ENCODE assay signal across 16 mouse cellular contexts in the genomic region with DNA sequence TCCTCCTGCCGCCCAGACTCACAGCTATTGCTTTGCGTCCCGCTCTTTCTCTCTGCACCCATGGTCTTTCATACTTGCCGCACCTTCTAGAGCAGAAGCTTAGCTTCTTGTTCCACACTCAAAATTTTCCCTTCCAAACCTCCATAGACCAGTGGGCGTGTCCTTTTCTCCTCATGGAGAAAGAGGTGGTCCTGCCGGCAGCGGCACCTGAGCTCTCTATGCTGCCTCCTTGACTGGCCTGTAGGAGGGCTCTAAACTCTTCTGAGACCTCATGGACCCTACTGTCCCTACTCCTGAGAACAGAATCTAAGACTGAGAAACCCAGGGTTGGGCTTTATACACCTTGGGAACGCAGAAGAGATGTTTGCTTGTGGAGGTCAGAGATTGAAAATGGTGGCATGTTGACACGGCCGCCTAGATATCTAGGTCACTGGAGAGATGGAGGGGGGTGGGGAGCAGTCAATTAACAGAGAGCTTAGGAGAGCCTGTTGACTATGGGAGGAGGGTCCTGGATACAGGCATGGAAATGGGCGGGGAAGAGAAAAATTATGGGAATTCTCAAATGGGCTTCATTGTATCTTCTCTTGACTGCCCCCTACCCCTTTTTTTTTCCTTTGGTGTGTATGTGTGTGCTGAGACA. TPM values are rescaled to one million over a fixed set of nuclear protein-coding genes. Genes with fewer than 3 reads are reported as not detected.
DNase-seq lines count a peak whose midpoint lies in the region; ATAC-seq lines count a peak whose summit lies in the region.
"Had no signal": no experiment of that assay in that cellular context is flagged by ENCODE, and none has a peak within 500 bp of the region (broad histone marks: within the 10 kb centered on the region; RNA-seq: fewer than 3 reads in every experiment).

No protein-coding gene starts in this region.

- no peak overlapping the region for H3K4me3 ChIP-seq in heart, embryonic 13.5 days
- no peak overlapping the region for H3K4me3 ChIP-seq in heart, embryonic 12.5 days
- H3K4me3 ChIP-seq in liver, embryonic 12.5 days: no peak overlapping the region
- H3K4me3 ChIP-seq: embryonic facial prominence, embryonic 15.5 days had no signal

- no peak overlapping the region for H3K4me2 ChIP-seq in heart, embryonic 13.5 days
- H3K4me2 ChIP-seq in heart, embryonic 12.5 days: no peak overlapping the region
- H3K4me2 ChIP-seq in liver, embryonic 12.5 days: no peak overlapping the region
- H3K4me2 ChIP-seq: embryonic facial prominence, embryonic 15.5 days had no signal

- DNase-seq in retina, postnatal 1 day: peak; percentile 43
- DNase-seq in retina, embryonic 14.5 days (ENCODE audit: low spot score): no peak
- DNase-seq in cerebellum, postnatal 14 days: no peak
- DNase-seq in thymus, postnatal 25 days: no peak
- DNase-seq: adrenal gland, adult 2 months; forebrain, postnatal 0 days; gastrocnemius, postnatal 25 days; left cerebral cortex, postnatal 4 days; lung, postnatal 10 days; right cerebral cortex, adult 18-20 months had no signal

- ATAC-seq in heart, embryonic 13.5 days (ENCODE audit: extremely low read depth, insufficient number of reproducible peaks, low FRiP score, low TSS enrichment): no peak
- no peak for ATAC-seq in heart, embryonic 12.5 days (ENCODE audit: insufficient number of reproducible peaks, low FRiP score)
- 0 out of 2 replicates have a peak, but pooled peaks have one; percentile 32 for ATAC-seq in liver, embryonic 12.5 days
- ATAC-seq: forebrain, postnatal 0 days; intestine, postnatal 0 days; midbrain, embryonic 16.5 days had no signal

- no peaks in the 10 kb centered on the region for H3K27me3 ChIP-seq in heart, embryonic 13.5 days (replicated peaks)
- no peaks in the 10 kb centered on the region for H3K27me3 ChIP-seq in heart, embryonic 12.5 days (replicated peaks)
- no peaks in the 10 kb centered on the region; the same call in 1 of the 2 replicates for H3K27me3 ChIP-seq in liver, embryonic 12.5 days (replicated peaks)
- H3K27me3 ChIP-seq: embryonic facial prominence, embryonic 15.5 days had no signal

- 75% methylated on average over 11 of the region's 11 CpGs for WGBS in heart, embryonic 13.5 days
- WGBS in heart, embryonic 12.5 days: 80% methylated on average over 11 of the region's 11 CpGs
- WGBS in liver, embryonic 12.5 days (ENCODE audit: insufficient replicate concordance): 73% methylated on average over 11 of the region's 11 CpGs

- no peaks in the 10 kb centered on the region for H3K36me3 ChIP-seq in heart, embryonic 13.5 days
- H3K36me3 ChIP-seq in heart, embryonic 12.5 days: no peaks in the 10 kb centered on the region
- no peaks in the 10 kb centered on the region for H3K36me3 ChIP-seq in liver, embryonic 12.5 days
- H3K36me3 ChIP-seq: embryonic facial prominence, embryonic 15.5 days had no signal

- H3K9me3 ChIP-seq in heart, embryonic 13.5 days: no peaks in the 10 kb centered on the region
- H3K9me3 ChIP-seq in heart, embryonic 12.5 days (replicated peaks): no peaks in the 10 kb centered on the region
- no peaks in the 10 kb centered on the region for H3K9me3 ChIP-seq in liver, embryonic 12.5 days (replicated peaks)
- H3K9me3 ChIP-seq: embryonic facial prominence, embryonic 15.5 days had no signal

- peak overlapping the region; percentile 55 for H3K27ac ChIP-seq in heart, embryonic 13.5 days (replicated peaks)
- no peak overlapping the region for H3K27ac ChIP-seq in heart, embryonic 12.5 days (ENCODE audit: poor library complexity, severe bottlenecking)
- H3K27ac ChIP-seq in liver, embryonic 12.5 days: peak overlapping the region; percentile 37; the same call in 1 of the 2 replicates
- H3K27ac ChIP-seq: embryonic facial prominence, embryonic 15.5 days had no signal

- peaks cover 67% of the 10 kb centered on the region for H3K4me1 ChIP-seq in heart, embryonic 13.5 days
- peaks cover 51% of the 10 kb centered on the region for H3K4me1 ChIP-seq in heart, embryonic 12.5 days (replicated peaks)
- peaks cover 63% of the 10 kb centered on the region for H3K4me1 ChIP-seq in liver, embryonic 12.5 days
- H3K4me1 ChIP-seq: embryonic facial prominence, embryonic 15.5 days had no signal

- H3K9ac ChIP-seq in heart, embryonic 13.5 days: no peak overlapping the region
- H3K9ac ChIP-seq in heart, embryonic 12.5 days: no peak overlapping the region
- no peak overlapping the region for H3K9ac ChIP-seq in liver, embryonic 12.5 days
- H3K9ac ChIP-seq: embryonic facial prominence, embryonic 15.5 days; forebrain, postnatal 0 days had no signal

RNA-seq across cellular contexts. Expression of a gene that starts 6.7 kb away (rescaled TPM):
- 1.6 and 1.7 TPM in 2 replicates for polyA plus RNA-seq in heart, embryonic 13.5 days (2015; fragmentation: Nextera tagmentation; extraction: Ambion mirVana)
- polyA plus RNA-seq in heart, embryonic 12.5 days (2016; fragmentation: Nextera tagmentation; extraction: Ambion mirVana): 1.6 and 2.4 TPM in 2 replicates
- 0.24 and 0.26 TPM in 2 replicates for polyA plus RNA-seq in liver, embryonic 12.5 days (2016; fragmentation: Nextera tagmentation; extraction: Ambion mirVana)
- polyA plus RNA-seq: adrenal gland, adult 2 months; forebrain, postnatal 0 days had no signal

RNA-seq across cellular contexts. Expression of a gene that starts 12.3 kb away (rescaled TPM):
- polyA plus RNA-seq in heart, embryonic 13.5 days (2015; fragmentation: Nextera tagmentation; extraction: Ambion mirVana): 156 and 165 TPM in 2 replicates
- polyA plus RNA-seq in heart, embryonic 12.5 days (2016; fragmentation: Nextera tagmentation; extraction: Ambion mirVana): 144 and 150 TPM in 2 replicates
- polyA plus RNA-seq in liver, embryonic 12.5 days (2016; fragmentation: Nextera tagmentation; extraction: Ambion mirVana): 28.6 and 29.9 TPM in 2 replicates

RNA-seq across cellular contexts. Expression of a gene that starts 23.9 kb away (rescaled TPM):
- 33.5 and 36.1 TPM in 2 replicates for polyA plus RNA-seq in heart, embryonic 13.5 days (2015; fragmentation: Nextera tagmentation; extraction: Ambion mirVana)
- polyA plus RNA-seq in heart, embryonic 12.5 days (2016; fragmentation: Nextera tagmentation; extraction: Ambion mirVana): 39.2 and 39.3 TPM in 2 replicates
- 16.7 and 19.8 TPM in 2 replicates for polyA plus RNA-seq in liver, embryonic 12.5 days (2016; fragmentation: Nextera tagmentation; extraction: Ambion mirVana)

RNA-seq across cellular contexts. Expression of a gene that starts 26.4 kb away (rescaled TPM):
- polyA plus RNA-seq in heart, embryonic 13.5 days (2015; fragmentation: Nextera tagmentation; extraction: Ambion mirVana): 6.5 and 8.1 TPM in 2 replicates
- polyA plus RNA-seq in heart, embryonic 12.5 days (2016; fragmentation: Nextera tagmentation; extraction: Ambion mirVana): 9.2 and 9.5 TPM in 2 replicates
- polyA plus RNA-seq in liver, embryonic 12.5 days (2016; fragmentation: Nextera tagmentation; extraction: Ambion mirVana): 0.33 and 0.44 TPM in 2 replicates

RNA-seq across cellular contexts. Expression of a gene that starts 30.9 kb away (rescaled TPM):
- 4.6 and 5.2 TPM in 2 replicates for polyA plus RNA-seq in heart, embryonic 13.5 days (2015; fragmentation: Nextera tagmentation; extraction: Ambion mirVana)
- 5.1 and 5.2 TPM in 2 replicates for polyA plus RNA-seq in heart, embryonic 12.5 days (2016; fragmentation: Nextera tagmentation; extraction: Ambion mirVana)
- 0.92 and 1.2 TPM in 2 replicates for polyA plus RNA-seq in liver, embryonic 12.5 days (2016; fragmentation: Nextera tagmentation; extraction: Ambion mirVana)
